Mouse (Mus musculus): ENCODE data around the gene Tspear. TPM values are rescaled to one million over a fixed set of nuclear protein-coding genes. Genes with fewer than 3 reads are reported as not detected.

The Tspear gene
- polyA plus RNA-seq (2015; fragmentation: Nextera tagmentation; extraction: Ambion mirVana), result 0.74 and 1.3 TPM in 2 replicates

DNA sequence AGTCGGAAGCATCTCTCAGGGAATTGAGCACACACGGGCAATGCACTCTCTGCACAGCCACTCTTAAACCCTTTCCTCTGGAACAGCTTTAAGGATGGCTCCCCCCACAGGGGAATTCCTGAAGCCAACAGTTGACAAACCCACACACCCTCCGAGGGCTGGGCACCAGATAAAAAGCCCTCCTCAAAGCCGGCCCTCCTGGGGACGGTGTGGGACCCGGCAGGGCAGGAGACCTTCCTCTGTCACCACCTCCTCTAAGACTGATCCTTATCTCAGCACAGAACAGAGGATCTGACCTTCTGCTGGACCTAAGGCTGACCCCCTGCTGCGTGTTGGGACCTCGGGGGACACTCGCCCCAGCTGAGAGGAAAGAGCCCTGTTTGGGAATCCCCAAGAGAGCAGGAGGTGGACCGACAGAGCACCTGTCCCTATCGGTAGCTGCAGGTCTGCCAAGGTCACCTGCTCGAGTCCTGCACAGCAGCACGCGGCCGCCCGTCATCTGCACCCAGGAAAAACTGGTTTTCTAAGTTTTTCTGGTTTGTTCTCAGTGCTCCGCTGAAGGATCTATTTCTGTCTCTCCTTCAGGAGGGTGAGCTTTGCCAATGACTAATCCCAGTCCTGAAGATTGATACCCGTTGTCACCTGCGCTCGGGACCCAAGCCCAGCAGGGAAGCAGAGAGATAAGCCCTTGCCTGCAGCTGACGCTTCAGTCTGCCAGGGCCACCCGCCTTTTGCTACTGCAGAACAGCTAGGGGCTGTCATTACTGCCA lies at the start of gene Tspear:
Gene Tspear, plus strand, starts transcription at position 675 of the 770 bp plus-strand sequence.
- H3K9ac ChIP-seq, result no peak within 1 kb of the TSS
- peaks cover 36% of the 10 kb centered on the region for H3K4me1 ChIP-seq
- peak within 1 kb of the TSS; percentile 19; the same call in 1 of the 2 replicates for H3K4me2 ChIP-seq (replicated peaks)
- no peaks in the 10 kb centered on the region for H3K9me3 ChIP-seq
- 5% methylated on average over 22 of the region's 22 CpGs for WGBS
- no peak for ATAC-seq (ENCODE audit: low FRiP score, low read depth)
- H3K27me3 ChIP-seq, result peaks cover 66% of the 10 kb centered on the region
- no peak within 1 kb of the TSS for H3K4me3 ChIP-seq
- no peaks in the 10 kb centered on the region for H3K36me3 ChIP-seq
- H3K27ac ChIP-seq, result no peak within 1 kb of the TSS

- no peaks in the 10 kb centered on the region for H3K9me3 ChIP-seq
- H3K27ac ChIP-seq, result no peak overlapping the region
- no peaks in the 10 kb centered on the region for H3K27me3 ChIP-seq
- peaks cover 5% of the 10 kb centered on the region; the same call in 1 of the 2 replicates for H3K4me1 ChIP-seq
- no peak for ATAC-seq (ENCODE audit: low FRiP score, low read depth)
- H3K36me3 ChIP-seq, result peaks cover 83% of the 10 kb centered on the region
- H3K9ac ChIP-seq, result no peak overlapping the region; the same call in 1 of the 2 replicates
- H3K4me2 ChIP-seq (replicated peaks), result no peak overlapping the region
- H3K4me3 ChIP-seq, result no peak overlapping the region
- WGBS, result 81% methylated on average over 6 of the region's 6 CpGs
Measured at GRCm38 (mm10) chr10:77638956-77639355, 47.4 kb upstream of the Tspear start.

DNA sequence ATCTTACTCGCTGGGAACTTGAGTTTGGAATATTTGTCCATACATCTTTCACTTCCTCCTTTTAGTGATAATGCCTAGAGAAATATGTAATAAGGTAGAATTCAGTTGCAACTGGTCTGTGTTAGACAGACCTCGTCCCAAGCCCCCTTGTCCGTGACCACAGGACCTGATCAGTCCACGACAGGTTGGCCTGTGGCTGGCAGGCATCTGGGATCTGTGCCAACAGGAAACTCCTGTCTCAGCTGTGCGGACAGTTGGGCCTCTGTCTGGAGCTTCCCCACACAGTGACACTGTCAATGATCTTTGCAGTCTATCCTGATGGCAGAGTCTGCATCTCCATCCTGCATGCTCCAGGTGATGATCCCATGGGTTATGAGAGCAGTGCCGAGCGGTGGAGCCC lies 43.2 kb upstream of the Tspear start:
- no peak overlapping the region for H3K9ac ChIP-seq
- no peak overlapping the region for H3K4me3 ChIP-seq
- H3K36me3 ChIP-seq, result peaks cover 83% of the 10 kb centered on the region
- WGBS, result 86% methylated on average over 7 of the region's 7 CpGs
- H3K27me3 ChIP-seq, result no peaks in the 10 kb centered on the region
- no peaks in the 10 kb centered on the region for H3K9me3 ChIP-seq
- no peaks in the 10 kb centered on the region for H3K4me1 ChIP-seq
- ATAC-seq (ENCODE audit: low FRiP score, low read depth), result 0 out of 2 replicates have a peak, but pooled peaks have one; percentile 26
- no peak overlapping the region for H3K4me2 ChIP-seq (replicated peaks)
- no peak overlapping the region for H3K27ac ChIP-seq

GRCm38 (mm10) chr10:77645571-77645970 lies 40.8 kb upstream of the Tspear start:
- Histone ChIP-seq H3K36me3 (peaks cover 65% of the 10 kb centered on the region), H3K9me3 (no peaks in the 10 kb centered on the region), H3K27me3 (no peaks in the 10 kb centered on the region), H3K27ac (no peak overlapping the region), H3K4me1 (peaks cover 13% of the 10 kb centered on the region), H3K4me2 (replicated peaks) (no peak overlapping the region), H3K9ac (no peak overlapping the region), H3K4me3 (no peak overlapping the region)
- ATAC-seq (ENCODE audit: low FRiP score, low read depth), result no peak
- 91% methylated on average over 5 of the region's 5 CpGs for WGBS

DNA sequence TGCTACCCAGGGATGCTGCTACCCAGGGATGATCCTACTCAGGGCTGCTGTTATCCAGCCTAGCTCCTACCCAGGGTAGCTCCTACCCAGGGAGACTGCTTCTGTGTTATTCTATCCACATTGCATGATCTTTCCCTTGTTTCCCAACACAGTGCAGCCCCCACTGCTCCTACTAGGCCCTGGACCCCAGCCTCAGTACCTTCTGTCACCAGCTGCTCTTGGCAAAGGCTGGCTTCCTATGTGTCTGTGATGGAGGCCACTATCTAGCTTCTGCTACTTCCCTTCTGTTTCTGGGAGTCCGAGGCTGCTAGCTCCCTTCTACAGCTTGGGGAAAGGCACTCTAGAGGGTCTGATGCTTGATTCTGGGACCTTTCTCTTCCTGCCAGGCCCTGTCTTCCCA lies 38.9 kb upstream of the Tspear start:
- Histone ChIP-seq H3K36me3 (peaks cover 48% of the 10 kb centered on the region), H3K4me1 (peaks cover 13% of the 10 kb centered on the region), H3K9ac (no peak overlapping the region), H3K4me2 (replicated peaks) (no peak overlapping the region), H3K27me3 (no peaks in the 10 kb centered on the region), H3K9me3 (no peaks in the 10 kb centered on the region), H3K4me3 (no peak overlapping the region), H3K27ac (no peak overlapping the region)
- no peak for ATAC-seq (ENCODE audit: low FRiP score, low read depth)
- 75% methylated on average over 1 of the region's 1 CpGs for WGBS

DNA sequence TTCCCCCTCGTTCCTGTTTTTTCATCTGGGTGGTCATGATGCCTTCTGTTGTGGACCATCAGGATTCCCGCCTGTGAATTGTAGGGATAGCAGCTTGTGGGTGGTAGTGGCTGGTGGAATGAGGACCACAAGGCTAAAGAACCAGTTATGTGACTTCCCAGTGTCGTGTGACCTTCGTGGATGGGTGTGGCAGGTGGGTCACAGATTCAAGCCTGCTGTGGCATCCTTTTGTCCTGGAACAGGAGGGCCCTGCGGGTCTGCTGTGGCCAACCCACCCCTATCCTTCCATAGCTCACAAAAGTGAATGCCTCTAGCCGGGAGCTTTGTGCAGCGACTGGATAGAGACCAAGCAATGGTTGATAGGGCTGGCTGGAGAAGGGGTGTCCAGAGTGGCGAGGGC lies 38.5 kb upstream of the Tspear start:
- Histone ChIP-seq H3K27ac (no peak overlapping the region), H3K9me3 (no peaks in the 10 kb centered on the region), H3K9ac (no peak overlapping the region), H3K36me3 (peaks cover 45% of the 10 kb centered on the region), H3K4me3 (no peak overlapping the region), H3K4me1 (peaks cover 13% of the 10 kb centered on the region), H3K27me3 (no peaks in the 10 kb centered on the region), H3K4me2 (replicated peaks) (no peak overlapping the region)
- WGBS, result 83% methylated on average over 8 of the region's 8 CpGs
- no peak for ATAC-seq (ENCODE audit: low FRiP score, low read depth)

- Histone ChIP-seq H3K9me3 (no peaks in the 10 kb centered on the region), H3K36me3 (peaks cover 4% of the 10 kb centered on the region; the same call in 1 of the 2 replicates), H3K27me3 (no peaks in the 10 kb centered on the region), H3K4me1 (peaks cover 13% of the 10 kb centered on the region), H3K9ac (no peak overlapping the region), H3K4me3 (no peak overlapping the region), H3K4me2 (replicated peaks) (no peak overlapping the region), H3K27ac (no peak overlapping the region)
- 85% methylated on average over 9 of the region's 9 CpGs for WGBS
- no peak for ATAC-seq (ENCODE audit: low FRiP score, low read depth)
Measured at GRCm38 (mm10) chr10:77652046-77652445, 34.3 kb upstream of the Tspear start.

DNA sequence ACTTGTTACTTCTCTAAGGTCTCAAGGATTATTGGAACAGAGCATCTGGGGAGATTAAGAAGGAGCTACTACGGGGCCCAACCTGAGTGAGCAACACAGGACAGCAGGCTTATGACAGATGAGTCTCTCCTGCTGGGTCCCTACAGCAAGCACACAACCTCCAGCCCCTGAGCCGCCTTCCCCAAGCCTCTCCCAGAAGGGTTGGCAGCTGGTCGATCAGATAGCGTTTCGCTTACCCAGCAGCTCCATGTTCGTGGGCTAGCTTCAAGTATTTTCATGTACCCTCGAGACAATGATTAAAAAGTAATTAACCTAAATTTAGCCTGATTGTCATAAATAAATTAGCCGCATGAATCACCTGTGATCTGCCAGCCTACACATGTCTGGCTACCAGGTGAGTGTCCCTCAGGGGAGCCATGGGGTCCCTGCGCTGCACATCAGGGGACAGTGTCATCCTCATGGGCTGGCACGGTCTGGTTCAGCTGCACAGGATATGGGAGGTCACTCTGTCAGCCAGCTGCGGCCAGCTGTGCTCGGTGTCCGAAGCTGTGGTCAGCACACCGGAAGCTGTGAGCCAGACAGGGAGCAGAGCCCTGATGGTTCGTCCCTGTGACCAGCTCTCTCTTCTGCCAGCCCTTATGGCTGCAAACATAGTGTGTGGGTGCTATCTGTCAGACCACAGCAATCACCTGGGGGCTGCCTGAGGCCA lies 27.9 kb upstream of the Tspear start:
- Histone ChIP-seq H3K9me3 (no peaks in the 10 kb centered on the region), H3K4me3 (no peak overlapping the region), H3K4me1 (peaks cover 16% of the 10 kb centered on the region), H3K4me2 (replicated peaks) (no peak overlapping the region), H3K27me3 (peaks cover 1% of the 10 kb centered on the region; the same call in 1 of the 2 replicates), H3K9ac (no peak overlapping the region), H3K27ac (no peak overlapping the region), H3K36me3 (no peaks in the 10 kb centered on the region)
- no peak for ATAC-seq (ENCODE audit: low FRiP score, low read depth)
- WGBS, result 63% methylated on average over 15 of the region's 15 CpGs

- H3K9ac ChIP-seq, result peak overlapping the region; percentile 43; the same call in 1 of the 2 replicates
- peak; percentile 38; the same call in 1 of the 2 replicates for ATAC-seq (ENCODE audit: low FRiP score, low read depth)
- H3K27ac ChIP-seq, result no peak overlapping the region; the same call in 1 of the 2 replicates
- H3K27me3 ChIP-seq, result peaks cover 19% of the 10 kb centered on the region
- no peaks in the 10 kb centered on the region for H3K9me3 ChIP-seq
- WGBS, result 18% methylated on average over 43 of the region's 43 CpGs
- H3K36me3 ChIP-seq, result no peaks in the 10 kb centered on the region
- H3K4me2 ChIP-seq (replicated peaks), result peak overlapping the region; percentile 57
- H3K4me3 ChIP-seq, result peak overlapping the region; percentile 20; the same call in 1 of the 2 replicates
- peaks cover 31% of the 10 kb centered on the region for H3K4me1 ChIP-seq
Measured at GRCm38 (mm10) chr10:77663949-77664665, 22.3 kb upstream of the Tspear start.

DNA sequence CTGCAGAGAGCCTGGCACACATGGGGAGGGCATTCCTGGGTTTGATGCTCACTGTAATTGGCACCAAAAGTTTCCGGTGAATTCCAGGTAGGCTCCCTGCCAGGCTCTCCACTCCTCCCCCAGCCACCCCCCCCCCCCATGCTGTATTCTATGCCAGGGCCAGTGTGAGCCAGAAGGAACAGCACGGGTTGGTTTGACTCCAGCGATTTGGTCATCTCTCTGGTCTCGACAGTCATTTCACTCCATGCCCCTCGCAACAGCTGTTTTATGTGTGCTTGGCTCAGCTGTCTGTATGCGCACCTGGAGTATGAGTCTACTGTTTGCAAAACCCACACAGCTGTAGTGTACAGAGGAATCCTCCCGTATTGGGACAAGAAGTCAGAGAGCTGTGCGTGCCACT lies 20.0 kb upstream of the Tspear start:
- H3K27me3 ChIP-seq, result peaks cover 19% of the 10 kb centered on the region
- H3K9me3 ChIP-seq, result no peaks in the 10 kb centered on the region
- 0 out of 2 replicates have a peak, but pooled peaks have one; percentile 33 for ATAC-seq (ENCODE audit: low FRiP score, low read depth)
- WGBS, result 50% methylated on average over 8 of the region's 8 CpGs
- H3K4me3 ChIP-seq, result no peak overlapping the region
- H3K4me1 ChIP-seq, result peaks cover 31% of the 10 kb centered on the region
- H3K27ac ChIP-seq, result no peak overlapping the region
- no peak overlapping the region for H3K4me2 ChIP-seq (replicated peaks)
- no peak overlapping the region for H3K9ac ChIP-seq
- H3K36me3 ChIP-seq, result no peaks in the 10 kb centered on the region

- Histone ChIP-seq H3K4me1 (peaks cover 31% of the 10 kb centered on the region), H3K27ac (no peak overlapping the region), H3K27me3 (peaks cover 19% of the 10 kb centered on the region), H3K9ac (no peak overlapping the region), H3K4me2 (replicated peaks) (no peak overlapping the region), H3K9me3 (no peaks in the 10 kb centered on the region), H3K4me3 (no peak overlapping the region), H3K36me3 (no peaks in the 10 kb centered on the region)
- WGBS, result 83% methylated on average over 4 of the region's 4 CpGs
- no peak for ATAC-seq (ENCODE audit: low FRiP score, low read depth)
Measured at GRCm38 (mm10) chr10:77667402-77667801, 19.0 kb upstream of the Tspear start.

- 71% methylated on average over 4 of the region's 4 CpGs for WGBS
- ATAC-seq (ENCODE audit: low FRiP score, low read depth), result no peak
- Histone ChIP-seq H3K27ac (no peak overlapping the region), H3K36me3 (no peaks in the 10 kb centered on the region), H3K4me1 (peaks cover 29% of the 10 kb centered on the region), H3K27me3 (peaks cover 16% of the 10 kb centered on the region), H3K4me2 (replicated peaks) (no peak overlapping the region), H3K9me3 (no peaks in the 10 kb centered on the region), H3K4me3 (no peak overlapping the region), H3K9ac (no peak overlapping the region)
Measured at GRCm38 (mm10) chr10:77670710-77671109, 15.7 kb upstream of the Tspear start.

All from limb, embryonic 13.5 days (tissue).